Mouse (Mus musculus): ENCODE results near the gene Gdf5. TPM values are rescaled to one million over a fixed set of nuclear protein-coding genes. Genes with fewer than 3 reads are reported as not detected.

The Gdf5 gene
- polyA plus RNA-seq (2015; fragmentation: Nextera tagmentation; extraction: Ambion mirVana), result 1.6 and 1.8 TPM in 2 replicates

DNA sequence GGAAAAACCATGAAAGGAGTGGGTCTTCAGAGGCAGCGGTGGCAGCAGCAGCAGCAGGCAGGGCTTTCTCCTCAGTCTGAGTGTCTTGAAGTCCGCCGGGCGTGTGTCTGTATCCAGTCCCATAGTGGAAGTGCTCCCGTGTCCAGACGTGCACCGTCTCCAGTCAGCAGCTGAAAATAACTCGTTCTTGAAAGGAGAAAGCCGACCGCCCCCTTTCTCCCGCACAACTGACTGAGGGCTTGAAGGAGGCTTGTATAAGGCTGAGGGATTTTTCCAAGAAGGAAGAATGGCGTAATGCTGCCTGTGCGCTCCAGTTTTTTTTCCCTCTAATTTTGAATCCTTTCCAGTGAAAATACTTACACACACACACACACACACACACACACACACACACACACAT is at the start of gene Gdf5:
TSS of gene Gdf5 (minus strand) at position 244 of the 400 bp plus-strand sequence.
- Histone ChIP-seq H3K4me1 (replicated peaks; ENCODE audit: control insufficient read depth, insufficient read depth) (peaks cover 2% of the 10 kb centered on the region; the same call in 1 of the 2 replicates), H3K27ac (replicated peaks) (no peak within 1 kb of the TSS), H3K27me3 (ENCODE audit: control insufficient read depth, insufficient read depth, low read length) (no peaks in the 10 kb centered on the region), H3K4me2 (replicated peaks; ENCODE audit: low read depth) (peak within 1 kb of the TSS; percentile 21), H3K9ac (ENCODE audit: low read length) (no peak within 1 kb of the TSS), H3K9me3 (ENCODE audit: control insufficient read depth, low read length) (no peaks in the 10 kb centered on the region), H3K36me3 (ENCODE audit: control insufficient read depth, insufficient read depth, low read length) (no peaks in the 10 kb centered on the region), H3K4me3 (ENCODE audit: low read depth, low read length) (no peak within 1 kb of the TSS)
- TF ChIP-seq EP300 (optimal IDR thresholded peaks at IDR 0.05) (no peak), CTCF (IDR thresholded peaks at IDR 0.05; ENCODE audit: low read depth) (no peak)
- no peak for DNase-seq (ENCODE audit: low spot score)
- ATAC-seq (ENCODE audit: low FRiP score, low TSS enrichment), result no peak
- WGBS, result 23% methylated on average over 13 of the region's 13 CpGs

GRCm38 (mm10) chr2:155991863-155992321 is 46.7 kb upstream of the Gdf5 start:
- WGBS, result 62% methylated on average over 14 of the region's 14 CpGs
- H3K4me2 ChIP-seq (replicated peaks; ENCODE audit: low read depth), result no peak overlapping the region
- 0 out of 2 replicates have a peak overlapping the region, but pooled peaks have one; percentile 8 for H3K9ac ChIP-seq (ENCODE audit: low read length)
- H3K4me1 ChIP-seq (replicated peaks; ENCODE audit: control insufficient read depth, insufficient read depth), result no peaks in the 10 kb centered on the region
- H3K4me3 ChIP-seq (ENCODE audit: low read depth, low read length), result no peak overlapping the region
- no peaks in the 10 kb centered on the region for H3K27me3 ChIP-seq (ENCODE audit: control insufficient read depth, insufficient read depth, low read length)
- ATAC-seq (ENCODE audit: low FRiP score, low TSS enrichment), result peak; percentile 82
- H3K27ac ChIP-seq (replicated peaks), result peak overlapping the region; percentile 40
- peaks cover 27% of the 10 kb centered on the region for H3K36me3 ChIP-seq (ENCODE audit: control insufficient read depth, insufficient read depth, low read length)
- H3K9me3 ChIP-seq (ENCODE audit: control insufficient read depth, low read length), result no peaks in the 10 kb centered on the region
- peak; percentile 91 for DNase-seq (ENCODE audit: low spot score)
- peak; percentile 59 for TF ChIP-seq CTCF (IDR thresholded peaks at IDR 0.05; ENCODE audit: low read depth)
- TF ChIP-seq EP300 (optimal IDR thresholded peaks at IDR 0.05), result no peak

DNA sequence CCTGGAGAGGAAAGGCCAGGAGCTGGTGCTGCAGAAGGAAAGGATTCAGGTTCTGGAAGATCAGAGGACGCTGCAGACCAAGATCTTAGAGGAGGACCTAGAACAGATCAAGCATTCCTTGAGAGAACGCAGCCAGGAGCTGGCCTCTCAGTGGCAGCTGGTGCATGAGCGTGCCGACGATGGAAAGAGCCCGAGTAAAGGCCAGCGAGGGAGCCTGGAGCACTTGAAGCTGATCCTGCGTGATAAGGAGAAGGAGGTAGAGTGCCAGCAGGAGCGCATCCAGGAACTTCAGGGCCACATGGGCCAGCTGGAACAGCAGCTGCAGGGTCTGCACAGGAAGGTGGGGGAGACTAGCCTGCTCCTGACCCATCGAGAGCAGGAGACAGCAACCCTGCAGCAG is 46.0 kb upstream of the Gdf5 start:
- peaks cover 27% of the 10 kb centered on the region for H3K36me3 ChIP-seq (ENCODE audit: control insufficient read depth, insufficient read depth, low read length)
- ATAC-seq (ENCODE audit: low FRiP score, low TSS enrichment), result no peak
- no peaks in the 10 kb centered on the region for H3K4me1 ChIP-seq (replicated peaks; ENCODE audit: control insufficient read depth, insufficient read depth)
- H3K9me3 ChIP-seq (ENCODE audit: control insufficient read depth, low read length), result no peaks in the 10 kb centered on the region
- 90% methylated on average over 10 of the region's 10 CpGs for WGBS
- no peak overlapping the region for H3K27ac ChIP-seq (replicated peaks)
- H3K4me3 ChIP-seq (ENCODE audit: low read depth, low read length), result no peak overlapping the region
- no peaks in the 10 kb centered on the region for H3K27me3 ChIP-seq (ENCODE audit: control insufficient read depth, insufficient read depth, low read length)
- H3K4me2 ChIP-seq (replicated peaks; ENCODE audit: low read depth), result no peak overlapping the region
- no peak for DNase-seq (ENCODE audit: low spot score)
- no peak for TF ChIP-seq CTCF (IDR thresholded peaks at IDR 0.05; ENCODE audit: low read depth)
- no peak for TF ChIP-seq EP300 (optimal IDR thresholded peaks at IDR 0.05)
- H3K9ac ChIP-seq (ENCODE audit: low read length), result no peak overlapping the region

DNA sequence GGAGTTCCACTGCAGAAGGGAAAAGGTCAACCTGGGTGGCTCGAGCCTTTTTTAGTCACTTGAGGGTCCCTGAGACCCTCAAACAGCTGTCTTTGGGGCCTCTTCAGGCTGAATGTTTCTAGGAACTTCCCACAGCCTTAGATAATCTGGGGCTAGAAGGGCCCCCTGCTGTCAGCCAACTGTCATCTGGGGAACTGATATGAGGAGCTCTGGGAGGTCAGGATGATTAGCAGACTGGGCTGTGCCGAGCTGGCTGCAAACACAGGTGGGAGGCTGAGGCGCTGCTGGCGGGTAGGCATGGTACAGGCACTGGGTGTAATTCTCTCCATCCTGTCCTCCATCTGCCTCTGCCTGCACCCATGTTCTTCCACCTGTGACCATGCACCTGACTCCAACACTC is 43.9 kb upstream of the Gdf5 start:
- WGBS, result 61% methylated on average over 4 of the region's 4 CpGs
- Histone ChIP-seq H3K9me3 (ENCODE audit: control insufficient read depth, low read length) (no peaks in the 10 kb centered on the region), H3K27me3 (ENCODE audit: control insufficient read depth, insufficient read depth, low read length) (no peaks in the 10 kb centered on the region), H3K4me1 (replicated peaks; ENCODE audit: control insufficient read depth, insufficient read depth) (no peaks in the 10 kb centered on the region), H3K4me3 (ENCODE audit: low read depth, low read length) (no peak overlapping the region), H3K36me3 (ENCODE audit: control insufficient read depth, insufficient read depth, low read length) (peaks cover 28% of the 10 kb centered on the region), H3K27ac (replicated peaks) (no peak overlapping the region), H3K9ac (ENCODE audit: low read length) (no peak overlapping the region), H3K4me2 (replicated peaks; ENCODE audit: low read depth) (no peak overlapping the region)
- ATAC-seq (ENCODE audit: low FRiP score, low TSS enrichment) (no peak), DNase-seq (ENCODE audit: low spot score) (no peak)
- TF ChIP-seq CTCF (IDR thresholded peaks at IDR 0.05; ENCODE audit: low read depth) (no peak), EP300 (optimal IDR thresholded peaks at IDR 0.05) (no peak)

- Histone ChIP-seq H3K27ac (replicated peaks) (no peak overlapping the region), H3K9me3 (ENCODE audit: control insufficient read depth, low read length) (no peaks in the 10 kb centered on the region), H3K4me1 (replicated peaks; ENCODE audit: control insufficient read depth, insufficient read depth) (no peaks in the 10 kb centered on the region), H3K27me3 (ENCODE audit: control insufficient read depth, insufficient read depth, low read length) (no peaks in the 10 kb centered on the region), H3K4me3 (ENCODE audit: low read depth, low read length) (no peak overlapping the region), H3K9ac (ENCODE audit: low read length) (no peak overlapping the region), H3K36me3 (ENCODE audit: control insufficient read depth, insufficient read depth, low read length) (peaks cover 28% of the 10 kb centered on the region), H3K4me2 (replicated peaks; ENCODE audit: low read depth) (no peak overlapping the region)
- DNase-seq (ENCODE audit: low spot score) (no peak), ATAC-seq (ENCODE audit: low FRiP score, low TSS enrichment) (no peak)
- 92% methylated on average over 6 of the region's 6 CpGs for WGBS
- no peak for TF ChIP-seq CTCF (IDR thresholded peaks at IDR 0.05; ENCODE audit: low read depth)
- no peak for TF ChIP-seq EP300 (optimal IDR thresholded peaks at IDR 0.05)
Measured at GRCm38 (mm10) chr2:155987131-155987530, 42.0 kb upstream of the Gdf5 start.

DNA sequence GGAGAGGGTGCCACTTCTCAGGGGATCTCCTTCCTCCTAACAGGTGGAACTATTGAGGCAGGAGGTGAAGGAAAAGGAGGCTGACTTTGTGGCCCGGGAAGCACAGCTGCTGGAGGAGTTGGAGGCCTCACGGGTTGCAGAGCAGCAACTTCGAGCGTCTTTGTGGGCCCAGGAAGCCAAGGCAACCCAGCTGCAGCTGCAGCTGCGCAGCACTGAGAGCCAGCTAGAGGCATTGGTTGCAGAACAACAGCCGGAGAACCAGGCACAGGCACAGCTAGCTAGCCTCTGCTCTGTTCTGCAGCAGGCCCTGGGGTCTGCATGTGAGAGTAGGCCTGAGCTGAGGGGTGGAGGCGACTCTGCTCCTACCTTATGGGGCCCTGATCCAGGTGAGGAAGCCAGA is 40.6 kb upstream of the Gdf5 start:
- Histone ChIP-seq H3K9ac (ENCODE audit: low read length) (no peak overlapping the region), H3K9me3 (ENCODE audit: control insufficient read depth, low read length) (no peaks in the 10 kb centered on the region), H3K4me3 (ENCODE audit: low read depth, low read length) (no peak overlapping the region), H3K4me1 (replicated peaks; ENCODE audit: control insufficient read depth, insufficient read depth) (no peaks in the 10 kb centered on the region), H3K27ac (replicated peaks) (no peak overlapping the region), H3K27me3 (ENCODE audit: control insufficient read depth, insufficient read depth, low read length) (no peaks in the 10 kb centered on the region), H3K4me2 (replicated peaks; ENCODE audit: low read depth) (no peak overlapping the region), H3K36me3 (ENCODE audit: control insufficient read depth, insufficient read depth, low read length) (peaks cover 32% of the 10 kb centered on the region)
- WGBS, result 90% methylated on average over 7 of the region's 7 CpGs
- DNase-seq (ENCODE audit: low spot score), result no peak
- ATAC-seq (ENCODE audit: low FRiP score, low TSS enrichment), result no peak
- TF ChIP-seq EP300 (optimal IDR thresholded peaks at IDR 0.05) (no peak), CTCF (IDR thresholded peaks at IDR 0.05; ENCODE audit: low read depth) (no peak)

All from stomach, postnatal 0 days (tissue).